Mouse (Mus musculus) forebrain, embryonic 14.5 days (tissue): ENCODE measurements around the gene Cers2. TPM values are rescaled to one million over a fixed set of nuclear protein-coding genes. Genes with fewer than 3 reads are reported as not detected.

Experiments
- ATAC-seq: fragments of 200-750 bp; cut with Nextera tagmentation; 2 replicates; pipeline ENCODE4 v1.8.0; 2017; ENCODE audit warnings: mild to moderate bottlenecking, moderate library complexity
- DNase-seq: peaks from one replicate; pipeline ENCODE4 v3.0.0-alpha.2; 2015; ENCODE audit warnings: low spot score
- H3K27ac ChIP-seq: fragments of 300-500 bp; sonication (generic); 2 replicates; pipeline ENCODE4 v1.5.1; 2014; ENCODE audit warnings: low read depth, mild to moderate bottlenecking, control low read depth, low read length, moderate library complexity
- H3K27me3 ChIP-seq: fragments of 300-500 bp; sonication (generic); replicated peaks from 2 replicates; pipeline ENCODE4 v1.6.1; 2014; ENCODE audit warnings: low read length, control low read depth, mixed read lengths; ENCODE audit not compliant: control insufficient read depth, insufficient read depth
- H3K36me3 ChIP-seq: fragments of 300-500 bp; sonication (generic); 2 replicates; pipeline ENCODE4 v1.6.1; 2014; ENCODE audit warnings: low read length, control low read depth; ENCODE audit not compliant: control insufficient read depth, insufficient read depth
- H3K4me1 ChIP-seq: fragments of 300-500 bp; sonication (generic); 2 replicates; pipeline ENCODE4 v1.6.1; 2014; ENCODE audit warnings: antibody characterized with exemption, low read length, control low read depth; ENCODE audit not compliant: control insufficient read depth, insufficient read depth
- H3K4me2 ChIP-seq: fragments of 300-500 bp; sonication (generic); 2 replicates; pipeline ENCODE4 v1.6.1; 2014; ENCODE audit warnings: mild to moderate bottlenecking, control low read depth, low read length
- H3K4me3 ChIP-seq: fragments of 300-500 bp; sonication (generic); 2 replicates; pipeline ENCODE4 v1.5.1; 2014; ENCODE audit warnings: low read depth, low read length, control low read depth
- H3K9ac ChIP-seq: fragments of 300-500 bp; sonication (generic); 2 replicates; pipeline ENCODE4 v1.6.1; 2014; ENCODE audit warnings: mild to moderate bottlenecking, low read length, control low read depth, moderate library complexity
- H3K9me3 ChIP-seq: fragments of 300-500 bp; sonication (generic); replicated peaks from 2 replicates; pipeline ENCODE4 v1.6.1; 2016; ENCODE audit warnings: low read length, control low read depth, mixed read lengths; ENCODE audit not compliant: control insufficient read depth
- WGBS: fragments of 180-500 bp; shearing (Covaris S2); extraction: QIAGEN DNeasy Blood & Tissue Kit; methylation state at CpG from one replicate; pipeline ENCODE4 v1.1.7; 2014; 5-methylcytosine and 5-hydroxymethylcytosine counted together
- polyA plus RNA-seq: library from polyadenylated mRNA; unstranded; fragments of >200 nt; fragmentation: Nextera tagmentation; extraction: Ambion mirVana; gene quantifications from 2 replicates; pipeline ENCODE4 v1.2.1, GENCODE M21; 2014

The Cers2 gene
- polyA plus RNA-seq, 1 experiment from 2014 or later, result 75.8 TPM

DNA sequence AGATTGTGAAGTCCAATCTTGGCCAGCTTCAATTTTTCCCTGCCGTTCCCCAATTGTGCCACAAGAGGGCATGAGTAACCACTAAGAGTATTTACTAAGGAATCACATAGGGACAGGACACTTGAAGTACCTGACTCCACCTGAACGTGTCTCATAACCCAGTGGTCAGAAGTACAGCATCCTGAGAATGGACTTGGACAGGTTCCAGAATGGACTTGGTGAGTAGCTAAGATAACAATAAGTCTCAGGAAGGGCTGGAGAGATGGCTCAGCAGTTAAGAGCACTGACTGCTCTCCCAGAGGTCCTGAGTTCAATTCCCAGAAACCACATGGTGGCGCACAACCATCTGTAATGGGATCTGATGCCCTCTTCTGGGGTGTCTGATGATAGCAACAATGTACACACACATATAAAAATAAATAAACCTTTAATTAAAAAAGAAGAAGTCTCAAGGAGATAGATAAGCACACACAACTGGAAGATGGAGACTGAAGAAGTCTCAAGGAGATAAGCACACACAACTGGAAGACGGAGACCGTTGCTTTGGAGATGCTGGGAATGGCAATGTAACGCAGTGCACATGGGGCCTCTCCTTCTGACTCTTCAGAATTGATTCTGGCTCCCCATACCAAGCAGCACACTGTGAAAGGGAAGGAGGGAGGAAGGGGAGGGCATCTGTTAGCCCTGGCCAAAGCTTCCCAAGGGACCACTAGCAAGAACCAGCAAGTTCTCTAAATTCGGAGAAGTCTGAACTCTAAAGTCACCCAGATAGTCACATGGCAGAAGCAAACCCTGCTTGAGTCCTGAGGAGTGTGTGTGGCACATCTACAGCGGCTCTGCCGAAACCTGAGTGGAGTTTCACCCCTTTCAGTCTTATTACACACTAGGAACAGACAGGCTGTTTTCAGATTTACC lies 3.4 kb upstream of the Cers2 start:
- WGBS, result 72% methylated on average over 9 of the region's 9 CpGs
- ATAC-seq (no peak), DNase-seq (peak; percentile 76)
- Histone ChIP-seq H3K4me2 (no peak overlapping the region), H3K4me3 (no peak overlapping the region), H3K27ac (no peak overlapping the region), H3K27me3 (no peaks in the 10 kb centered on the region), H3K4me1 (peaks cover 5% of the 10 kb centered on the region), H3K9ac (no peak overlapping the region), H3K9me3 (no peaks in the 10 kb centered on the region), H3K36me3 (no peaks in the 10 kb centered on the region)

DNA sequence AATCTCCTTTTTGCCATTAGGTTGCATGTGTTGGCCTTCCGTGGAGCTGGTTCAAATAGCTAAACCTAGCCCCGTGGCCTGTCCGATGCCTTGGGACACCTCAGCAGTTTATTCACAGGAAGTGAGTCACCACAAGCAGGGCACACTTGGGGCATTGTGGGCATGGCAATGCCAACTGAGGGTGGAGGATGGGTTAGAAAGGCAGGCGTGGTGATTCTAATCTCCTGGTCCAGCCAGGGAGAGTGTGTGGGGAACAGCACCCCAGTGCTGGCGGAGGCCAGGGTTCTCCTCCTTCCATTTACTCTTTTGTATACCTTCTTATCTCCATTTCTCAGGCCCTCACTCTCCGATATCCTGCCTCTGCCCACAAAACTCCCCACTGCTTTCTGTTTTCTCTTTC lies 2.0 kb upstream of the Cers2 start:
- 84% methylated on average over 6 of the region's 6 CpGs for WGBS
- no peak overlapping the region for H3K4me2 ChIP-seq
- no peaks in the 10 kb centered on the region for H3K27me3 ChIP-seq
- H3K9ac ChIP-seq, result no peak overlapping the region
- no peaks in the 10 kb centered on the region for H3K9me3 ChIP-seq
- ATAC-seq (no peak), DNase-seq (no peak)
- H3K36me3 ChIP-seq, result no peaks in the 10 kb centered on the region
- no peak overlapping the region for H3K4me3 ChIP-seq
- H3K27ac ChIP-seq, result no peak overlapping the region
- peaks cover 7% of the 10 kb centered on the region for H3K4me1 ChIP-seq

DNA sequence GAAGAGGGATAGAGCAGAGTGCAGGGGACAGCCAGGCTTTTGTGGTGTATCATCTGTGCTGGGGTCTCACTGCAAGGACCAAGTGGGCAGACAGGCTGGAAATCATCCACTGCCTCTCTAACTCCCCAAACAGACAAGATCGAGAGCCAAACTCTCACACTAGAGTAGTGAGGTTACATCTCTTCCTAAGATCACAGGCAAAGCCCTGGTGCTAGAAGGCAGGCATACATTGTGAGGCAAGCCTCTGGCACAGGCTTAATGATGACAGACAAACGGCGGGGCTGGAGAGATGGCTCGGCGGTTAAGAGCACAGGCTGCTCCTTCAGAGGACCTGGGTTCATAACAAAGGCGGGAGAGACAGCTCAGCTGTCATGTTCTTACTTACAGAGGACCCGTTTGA lies 1.1 kb upstream of the Cers2 start:
- Histone ChIP-seq H3K4me1 (peaks cover 7% of the 10 kb centered on the region), H3K27me3 (no peaks in the 10 kb centered on the region), H3K9me3 (no peaks in the 10 kb centered on the region), H3K27ac (no peak overlapping the region), H3K9ac (no peak overlapping the region), H3K4me2 (no peak overlapping the region), H3K36me3 (no peaks in the 10 kb centered on the region), H3K4me3 (no peak overlapping the region)
- no peak for DNase-seq
- WGBS, result 49% methylated on average over 7 of the region's 7 CpGs
- no peak for ATAC-seq

DNA sequence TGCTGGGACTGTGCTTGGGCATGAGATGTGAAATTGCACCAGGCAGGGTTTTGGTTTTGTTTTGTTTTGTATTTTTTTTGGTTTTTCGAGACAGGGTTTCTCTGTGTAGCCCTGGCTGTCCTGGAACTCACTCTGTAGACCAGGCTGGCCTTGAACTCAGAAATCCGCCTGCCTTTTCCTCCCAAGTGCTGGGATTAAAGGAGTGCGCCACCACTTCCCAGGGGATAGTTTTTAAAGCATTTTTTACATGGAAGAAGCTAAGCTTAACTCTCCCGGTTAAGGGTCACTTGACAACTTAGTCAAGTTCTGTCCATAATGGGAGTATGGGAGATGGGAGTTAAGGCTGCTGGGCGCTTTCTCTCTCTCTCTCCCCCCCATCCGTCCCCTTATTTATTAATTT lies 516 bp upstream of the Cers2 start:
- 0 out of 2 replicates have a peak overlapping the region, but pooled peaks have one; percentile 92 for H3K4me3 ChIP-seq
- H3K27ac ChIP-seq, result no peak overlapping the region
- 68% methylated on average over 6 of the region's 6 CpGs for WGBS

DNA sequence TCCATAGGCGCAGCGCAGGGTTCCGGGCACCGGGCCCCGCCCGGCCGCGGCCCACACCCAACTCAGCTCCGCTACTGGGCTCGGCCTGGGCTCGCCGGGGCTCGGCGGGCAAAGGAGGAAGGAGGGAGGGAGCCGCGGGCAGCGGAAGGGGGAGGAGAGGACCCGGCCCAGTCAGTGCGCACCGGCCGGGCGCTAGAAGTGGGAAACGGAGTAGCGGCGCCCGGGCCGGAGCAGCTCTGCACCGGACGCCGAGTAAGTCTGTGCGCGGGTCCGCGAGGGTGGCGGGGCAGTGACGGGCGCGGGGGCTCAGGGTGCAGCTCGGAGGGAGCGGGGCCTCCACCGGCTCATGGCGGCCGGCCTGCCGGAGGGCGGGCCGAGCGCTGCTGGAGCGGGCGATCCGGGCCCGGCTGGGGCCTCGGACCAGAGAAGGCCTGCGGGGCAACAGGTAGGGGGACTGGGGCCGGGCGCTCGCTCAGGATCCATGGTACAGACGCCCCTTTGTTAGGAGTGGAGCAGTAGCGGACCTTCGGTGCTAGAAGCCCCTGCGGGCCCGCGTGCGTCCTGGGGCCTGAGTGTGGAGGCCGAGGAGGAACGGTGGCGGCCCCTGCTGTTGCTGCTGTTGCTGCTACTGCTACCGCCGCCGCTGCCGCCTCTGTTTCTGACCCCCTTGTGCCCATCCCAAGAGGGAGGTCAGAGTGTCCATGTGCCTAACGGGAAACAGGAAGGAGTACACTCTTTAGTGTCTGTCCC lies 678 bp downstream of the Cers2 start:
- peaks cover 7% of the 10 kb centered on the region for H3K4me1 ChIP-seq
- H3K9ac ChIP-seq, result peak overlapping the region; percentile 99
- under 1% methylated on average over 60 of the region's 71 CpGs for WGBS
- H3K4me3 ChIP-seq, result peak overlapping the region; percentile 92
- ATAC-seq, result peak; percentile 94
- peak overlapping the region; percentile 95 for H3K27ac ChIP-seq
- no peaks in the 10 kb centered on the region for H3K9me3 ChIP-seq
- peaks cover 7% of the 10 kb centered on the region for H3K36me3 ChIP-seq
- peak; percentile 83 for DNase-seq
- H3K4me2 ChIP-seq, result peak overlapping the region; percentile 68
- no peaks in the 10 kb centered on the region for H3K27me3 ChIP-seq

More for the DNA sequence above, 516 bp upstream of the Cers2 start:
- Histone ChIP-seq H3K4me2 (peak overlapping the region; percentile 68; the same call in 1 of the 2 replicates), H3K9me3 (no peaks in the 10 kb centered on the region), H3K9ac (peak overlapping the region; percentile 99; the same call in 1 of the 2 replicates), H3K4me1 (peaks cover 7% of the 10 kb centered on the region), H3K36me3 (no peaks in the 10 kb centered on the region), H3K27me3 (no peaks in the 10 kb centered on the region)
- ATAC-seq (no peak), DNase-seq (no peak)

DNA sequence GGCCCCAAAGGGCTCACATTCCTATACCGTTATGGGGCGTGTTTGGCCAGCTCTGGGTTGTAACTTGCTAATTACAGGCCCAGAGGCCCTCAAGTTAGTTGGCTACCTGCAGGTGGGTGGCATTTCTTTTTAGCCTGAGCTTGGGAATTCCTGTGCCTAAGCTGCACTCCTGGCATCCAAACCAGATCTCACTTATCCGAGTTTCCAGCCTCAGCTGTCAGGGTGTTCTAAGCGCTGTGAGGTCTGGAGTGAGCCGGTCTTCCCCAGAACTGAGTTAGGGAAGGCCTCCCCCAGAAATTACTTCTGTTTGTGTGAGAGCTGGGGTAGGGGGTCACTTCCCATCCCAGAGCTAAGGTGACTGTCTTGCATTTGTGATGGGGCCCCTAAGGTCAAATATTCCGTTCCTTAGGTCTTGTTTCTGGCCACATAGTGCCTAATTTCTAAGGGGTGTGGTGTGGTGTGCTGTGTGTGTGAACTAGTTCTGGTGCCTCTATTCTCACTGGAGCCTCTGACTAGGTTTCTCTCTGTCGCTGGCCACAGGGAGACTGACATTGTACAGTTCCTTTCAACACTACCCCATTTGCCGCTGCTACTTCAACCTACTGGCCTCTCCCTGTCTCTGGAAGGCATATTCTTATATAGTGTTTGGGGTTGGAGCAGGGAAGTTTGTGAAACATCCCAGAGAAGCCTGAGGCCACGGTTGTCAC lies 1.4 kb downstream of the Cers2 start:
- H3K27me3 ChIP-seq, result no peaks in the 10 kb centered on the region
- WGBS, result 13% methylated on average over 9 of the region's 9 CpGs
- DNase-seq (peak; percentile 30), ATAC-seq (no peak)
- peak overlapping the region; percentile 95 for H3K27ac ChIP-seq
- peaks cover 14% of the 10 kb centered on the region for H3K36me3 ChIP-seq
- H3K4me2 ChIP-seq, result peak overlapping the region; percentile 68
- no peaks in the 10 kb centered on the region for H3K9me3 ChIP-seq
- peaks cover 7% of the 10 kb centered on the region for H3K4me1 ChIP-seq
- H3K9ac ChIP-seq, result peak overlapping the region; percentile 99
- peak overlapping the region; percentile 92 for H3K4me3 ChIP-seq

DNA sequence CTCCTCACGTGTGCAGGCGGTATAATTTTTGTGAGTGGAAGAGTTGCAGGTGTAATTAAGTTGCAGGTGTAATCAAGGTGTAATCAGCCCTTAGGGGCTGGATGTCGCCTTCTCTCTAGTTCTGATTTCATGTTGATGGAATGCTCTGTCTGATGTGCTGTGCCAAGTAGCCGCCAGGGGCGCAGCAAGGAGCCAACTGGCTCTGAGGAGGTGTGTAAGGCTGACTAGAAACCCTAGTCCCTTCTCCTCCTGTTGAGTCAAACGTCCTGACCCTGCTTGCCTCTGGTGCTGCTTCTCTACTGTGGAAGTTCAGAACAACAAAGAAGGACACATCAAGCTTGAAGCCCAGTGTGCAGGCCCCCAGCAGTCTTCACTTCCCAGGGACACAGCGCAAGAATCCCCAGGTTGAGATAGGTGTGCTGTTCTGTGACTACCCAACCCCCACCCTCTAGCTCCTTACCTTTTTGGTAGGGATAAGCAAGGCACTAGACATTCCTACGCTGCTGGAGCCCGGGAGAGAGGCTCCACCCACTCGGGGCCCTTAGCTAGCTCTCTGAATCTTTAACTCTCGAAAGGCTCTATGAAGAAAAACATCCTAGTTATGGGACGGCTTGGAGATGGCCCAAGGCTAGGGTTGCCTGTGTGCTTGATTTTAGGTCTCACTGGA lies 3.0 kb downstream of the Cers2 start:
- DNase-seq (peak; percentile 65), ATAC-seq (no peak)
- Histone ChIP-seq H3K4me3 (no peak overlapping the region), H3K9ac (no peak overlapping the region), H3K4me1 (peaks cover 7% of the 10 kb centered on the region), H3K4me2 (0 out of 2 replicates have a peak overlapping the region, but pooled peaks have one; percentile 0), H3K36me3 (peaks cover 29% of the 10 kb centered on the region), H3K9me3 (no peaks in the 10 kb centered on the region), H3K27me3 (no peaks in the 10 kb centered on the region), H3K27ac (no peak overlapping the region)
- WGBS, result 22% methylated on average over 12 of the region's 12 CpGs

DNA sequence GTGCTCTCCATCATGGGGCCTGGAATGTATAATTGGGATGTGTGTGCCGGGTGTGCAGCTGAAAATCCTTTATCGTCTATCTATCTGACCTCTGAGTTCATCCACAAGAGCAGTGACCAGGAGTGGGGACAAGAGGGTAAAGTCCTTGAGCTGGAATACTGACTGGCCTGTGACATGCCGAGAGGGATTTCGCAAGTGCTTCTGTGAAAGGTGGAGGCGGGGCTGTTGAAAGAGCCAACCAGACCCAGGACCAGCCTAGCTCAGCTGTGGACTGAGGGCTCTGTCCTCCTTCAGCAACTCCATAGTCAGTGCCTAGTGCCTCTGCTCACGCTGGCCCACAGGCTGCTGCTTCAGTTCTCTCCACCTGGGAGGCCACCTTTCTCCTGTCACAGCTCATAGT lies 4.0 kb downstream of the Cers2 start:
- Histone ChIP-seq H3K9ac (no peak overlapping the region), H3K4me1 (peaks cover 7% of the 10 kb centered on the region), H3K27me3 (no peaks in the 10 kb centered on the region), H3K4me2 (no peak overlapping the region), H3K36me3 (peaks cover 39% of the 10 kb centered on the region), H3K4me3 (no peak overlapping the region), H3K9me3 (no peaks in the 10 kb centered on the region), H3K27ac (no peak overlapping the region)
- DNase-seq (no peak), ATAC-seq (no peak)
- WGBS, result 36% methylated on average over 6 of the region's 6 CpGs
